Mouse (Mus musculus): ENCODE measurements around the gene Spast.

Gene Spast

GRCm38 (mm10) chr17:74424401-74425005 lies 85.7 kb downstream of the Spast start:
- no peak for DNase-seq (ENCODE audit: low read depth, low spot score)

- no peak for DNase-seq (ENCODE audit: low read depth, low spot score)
Observed at GRCm38 (mm10) chr17:74430074-74430473, 91.3 kb downstream of the Spast start.

- DNase-seq (ENCODE audit: low read depth, low spot score), result peak; percentile 21
Observed at GRCm38 (mm10) chr17:74431481-74431880, 92.7 kb downstream of the Spast start.

- DNase-seq (ENCODE audit: low read depth, low spot score), result no peak
Observed at GRCm38 (mm10) chr17:74432631-74433030, 93.8 kb downstream of the Spast start.

GRCm38 (mm10) chr17:74437762-74438161 lies 99.0 kb downstream of the Spast start:
- DNase-seq (ENCODE audit: low read depth, low spot score), result no peak

GRCm38 (mm10) chr17:74440486-74440885 lies 101.7 kb downstream of the Spast start:
- DNase-seq (ENCODE audit: low read depth, low spot score), result peak; percentile 67
